Mouse (Mus musculus) kidney, postnatal 36 days (tissue): ENCODE data around the gene Dusp1.
A peak's percentile ranks its signal among the peaks of the same experiment; 100 is the strongest.

Experiments used
- DNase-seq, 2 experiments: peaks; one replicate each; pipeline ENCODE4 v3.0.0; 2021 to 2022; ENCODE audit warnings: mixed read lengths in 2 of 2

Dusp1 gene

DNA sequence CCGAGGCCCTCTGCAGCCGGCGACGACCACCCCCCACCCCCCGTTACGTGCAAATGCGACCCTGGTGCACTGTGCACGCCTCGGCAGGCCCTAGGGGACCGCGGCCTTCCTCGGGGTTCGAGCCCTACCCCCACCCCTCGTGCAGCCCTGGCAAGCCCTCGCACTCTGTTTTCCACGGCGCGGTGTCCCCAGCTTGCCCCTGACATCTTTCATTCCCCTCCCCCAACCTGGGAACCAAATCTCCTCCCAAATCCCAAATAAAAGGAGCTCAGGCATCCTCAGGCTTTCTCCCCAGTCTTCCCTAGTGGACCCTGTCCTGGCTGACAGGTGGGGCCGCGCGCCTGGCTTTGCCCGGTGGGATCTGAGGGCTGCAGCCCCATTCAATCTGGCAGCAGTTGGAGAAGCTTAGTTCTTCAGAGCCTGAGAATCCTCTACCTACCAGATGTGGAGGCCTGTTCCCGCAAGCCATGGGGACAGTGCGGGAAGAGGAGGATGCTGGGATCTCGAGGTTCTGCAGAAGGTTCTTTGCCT lies at the start of gene Dusp1:
Gene Dusp1, minus strand, starts transcription at position 478 of the 531 bp plus-strand sequence.
- no peak for DNase-seq

- DNase-seq = no peak
These were observed 49.4 kb upstream of the Dusp1 start for GRCm38 (mm10) chr17:26611328-26611727.

- DNase-seq = no peak
These were observed 47.9 kb upstream of the Dusp1 start for GRCm38 (mm10) chr17:26609820-26610219.

DNA sequence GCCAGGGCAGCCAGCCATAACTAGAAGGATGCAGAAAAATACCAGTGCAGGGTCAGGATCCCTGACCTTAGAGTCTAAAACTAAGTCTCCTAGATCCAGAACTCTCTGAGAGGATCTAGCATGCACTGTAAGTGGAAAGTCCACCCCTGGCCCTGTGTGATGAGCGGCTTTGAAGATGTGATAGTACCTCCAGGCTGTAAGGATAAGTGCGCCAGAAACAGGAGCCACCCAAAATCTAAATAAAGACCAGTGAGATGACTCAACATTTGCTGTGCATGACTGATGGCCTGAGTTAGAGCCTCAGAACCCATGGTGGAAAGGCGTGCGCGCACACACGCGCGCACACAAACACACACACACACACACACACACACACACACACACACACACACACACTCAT lies 46.9 kb upstream of the Dusp1 start:
- DNase-seq = no peak

DNA sequence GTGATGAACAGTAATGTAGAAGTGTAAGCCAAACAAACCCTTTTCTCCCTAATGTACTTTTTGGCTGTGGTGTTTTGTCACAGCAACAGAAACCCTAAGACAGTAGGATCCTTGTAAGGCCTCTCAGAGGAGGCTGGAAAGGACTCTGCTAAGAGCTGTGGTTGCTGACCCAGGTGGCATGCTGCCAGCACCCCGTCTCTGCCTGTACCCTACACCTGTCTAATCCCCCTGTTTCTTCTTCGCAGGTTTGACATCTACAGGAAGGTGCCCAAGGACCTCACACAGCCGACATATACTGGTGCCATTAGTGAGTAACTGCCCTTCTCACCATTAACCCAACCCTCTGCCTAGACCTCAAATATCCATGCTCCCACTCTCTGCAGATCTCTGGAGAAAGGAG lies 46.4 kb upstream of the Dusp1 start:
- no peak for DNase-seq

- DNase-seq = peak in 1 of 2 experiments; percentile 53
These were observed 44.6 kb upstream of the Dusp1 start for GRCm38 (mm10) chr17:26606516-26606915.

- DNase-seq = no peak
These were observed 43.7 kb upstream of the Dusp1 start for GRCm38 (mm10) chr17:26605636-26606035.

DNA sequence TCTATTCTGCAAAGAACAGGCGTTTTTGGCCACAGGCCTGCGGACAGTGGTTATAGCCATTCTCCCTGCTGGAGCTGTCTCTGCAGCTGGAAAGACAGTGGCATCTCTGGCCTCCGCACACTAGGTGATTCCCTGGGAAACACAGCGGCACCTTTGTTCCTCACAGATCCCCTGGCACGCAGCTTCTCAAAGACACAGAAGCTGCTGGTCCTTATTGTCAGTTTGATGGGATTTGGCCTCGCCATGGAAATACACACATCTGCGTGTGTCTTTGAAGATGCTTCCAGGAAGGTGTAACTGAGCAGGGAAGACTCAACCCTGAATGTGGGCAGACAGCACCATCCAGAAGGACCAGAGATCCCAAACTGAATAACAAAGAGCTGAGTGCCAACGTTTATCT lies 41.4 kb upstream of the Dusp1 start:
- DNase-seq = no peak

- DNase-seq = peak; percentile 89 to 91
These were observed 40.5 kb upstream of the Dusp1 start for GRCm38 (mm10) chr17:26602371-26602885.

GRCm38 (mm10) chr17:26601926-26602325 lies 40.0 kb upstream of the Dusp1 start:
- DNase-seq = no peak

- DNase-seq = no peak
These were observed 39.6 kb upstream of the Dusp1 start for GRCm38 (mm10) chr17:26601514-26601913.

- no peak for DNase-seq
These were observed 39.1 kb upstream of the Dusp1 start for GRCm38 (mm10) chr17:26600913-26601447.

GRCm38 (mm10) chr17:26598845-26599244 lies 36.9 kb upstream of the Dusp1 start:
- no peak for DNase-seq

GRCm38 (mm10) chr17:26596856-26597481 lies 35.0 kb upstream of the Dusp1 start:
- no peak for DNase-seq

- peak; percentile 77 to 82 for DNase-seq
These were observed 34.3 kb upstream of the Dusp1 start for GRCm38 (mm10) chr17:26596168-26596658.

DNA sequence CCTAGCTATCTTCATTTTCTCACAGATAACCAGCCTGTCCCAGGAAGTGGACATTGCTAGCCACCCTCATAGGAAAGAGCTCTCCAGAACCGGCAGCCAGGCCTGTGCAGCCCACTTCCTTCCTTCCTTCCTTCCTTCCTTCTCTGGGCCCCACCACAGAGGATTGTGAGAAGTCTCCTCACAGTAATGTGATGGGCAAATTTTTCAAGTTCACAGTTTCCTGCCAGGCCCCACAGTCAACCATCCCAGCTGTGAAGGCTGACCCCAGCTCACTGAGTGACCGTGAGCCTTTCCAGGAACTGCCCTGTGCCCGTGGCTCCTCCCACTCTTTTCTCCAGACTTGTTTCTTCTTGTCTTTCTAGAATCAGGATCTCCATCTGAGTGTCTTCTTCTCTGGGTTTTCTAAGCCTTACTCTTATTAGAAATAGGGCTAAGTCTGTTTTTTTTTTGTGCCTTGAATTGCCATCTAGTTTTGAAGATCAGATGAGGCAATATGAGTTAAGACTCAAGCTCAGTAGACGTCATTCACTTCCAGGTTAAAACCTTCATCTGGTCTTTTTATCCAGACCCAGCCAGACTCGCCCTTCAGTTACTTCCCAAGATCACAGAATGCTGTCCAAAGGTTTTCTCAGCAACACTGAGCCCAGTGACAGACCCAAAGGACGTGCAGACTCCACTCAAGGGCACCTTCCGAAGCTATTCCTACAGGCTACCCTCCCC lies 33.7 kb upstream of the Dusp1 start:
- peak; percentile 42 to 57 for DNase-seq

DNA sequence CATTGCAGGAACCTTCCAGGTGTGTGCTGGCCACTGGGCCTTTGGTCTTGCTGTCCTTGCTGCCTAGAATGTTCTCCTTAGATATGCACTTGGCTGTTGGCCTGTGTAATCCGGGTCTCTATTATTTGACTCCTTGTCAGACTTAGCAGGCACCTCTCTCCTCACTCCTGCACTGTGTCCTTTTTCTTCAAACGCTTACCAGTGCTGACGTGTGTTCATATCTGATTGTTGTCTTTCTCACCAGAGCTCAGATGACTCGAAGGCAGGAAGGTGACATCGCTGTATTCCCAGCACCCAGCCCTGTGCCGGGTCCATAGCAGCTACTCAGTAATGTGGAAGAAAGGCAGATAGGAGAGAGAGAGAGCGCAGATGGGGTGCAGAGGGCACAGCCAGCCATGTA lies 33.0 kb upstream of the Dusp1 start:
- DNase-seq = no peak

DNA sequence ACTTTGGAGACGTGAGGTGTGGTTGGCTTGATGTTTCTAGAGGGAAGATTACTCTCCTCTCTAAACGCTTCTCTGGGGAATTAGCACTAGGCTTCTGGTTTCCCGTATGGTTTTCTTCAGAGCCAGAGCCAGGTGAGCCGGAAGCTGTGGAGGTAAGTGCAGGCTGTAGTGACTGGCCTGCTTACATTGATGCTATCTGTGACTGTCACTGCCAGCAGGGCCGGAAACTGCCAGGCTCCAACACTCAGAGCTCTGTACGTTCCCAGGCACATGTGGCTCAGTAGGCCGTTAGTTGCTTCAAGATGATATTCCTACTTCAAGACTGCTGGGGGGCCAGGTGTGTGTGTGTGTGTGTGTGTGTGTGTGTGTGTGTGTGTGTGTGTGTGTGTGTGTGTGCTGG lies 32.2 kb upstream of the Dusp1 start:
- DNase-seq = no peak

- no peak for DNase-seq
These were observed 31.3 kb upstream of the Dusp1 start for GRCm38 (mm10) chr17:26593199-26593598.

DNA sequence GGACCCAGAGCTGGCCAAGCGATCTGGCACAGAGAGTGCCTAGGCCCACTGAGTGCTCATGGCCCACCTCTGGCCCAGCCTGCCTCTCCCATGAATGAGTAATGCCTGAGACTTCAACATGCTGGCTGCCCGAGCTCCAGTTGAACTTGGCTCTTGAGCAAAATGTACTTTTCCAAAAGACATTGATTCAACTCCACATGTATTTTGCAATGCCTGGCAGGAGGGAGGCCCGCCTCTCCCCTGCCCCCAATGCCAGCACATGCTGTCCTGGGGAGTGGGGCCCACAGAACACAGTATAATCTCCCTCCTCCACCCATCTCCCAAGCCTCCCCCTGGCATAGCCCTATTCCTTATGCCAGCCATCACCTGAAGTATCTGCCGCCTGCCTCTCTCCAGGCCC lies 30.6 kb upstream of the Dusp1 start:
- DNase-seq = no peak

DNA sequence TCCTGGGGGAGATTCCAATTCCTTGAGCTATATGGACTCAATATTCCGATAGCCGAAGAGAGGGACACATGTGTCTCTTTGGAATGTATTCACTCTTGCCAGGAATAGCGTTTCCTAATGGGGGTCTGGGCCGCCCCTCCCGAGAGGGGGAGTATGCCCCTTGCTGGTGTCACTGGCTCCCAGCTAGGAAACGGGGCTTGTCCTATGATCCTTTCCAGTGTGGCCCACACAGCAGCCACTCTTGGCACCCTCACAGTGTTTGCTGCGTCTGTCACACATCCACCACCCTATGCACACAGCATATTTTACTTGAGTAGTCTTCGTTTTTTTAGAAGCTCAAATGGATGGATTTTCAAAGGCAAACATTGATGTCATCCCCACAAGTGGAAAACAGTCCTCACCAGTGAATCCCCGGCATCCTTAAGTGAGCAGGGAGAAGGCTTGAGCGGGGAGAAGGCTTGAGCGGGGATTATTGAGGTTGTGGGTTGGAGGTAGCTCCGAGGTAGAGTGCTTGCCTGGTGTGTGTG lies 26.1 kb upstream of the Dusp1 start:
- DNase-seq = no peak

DNA sequence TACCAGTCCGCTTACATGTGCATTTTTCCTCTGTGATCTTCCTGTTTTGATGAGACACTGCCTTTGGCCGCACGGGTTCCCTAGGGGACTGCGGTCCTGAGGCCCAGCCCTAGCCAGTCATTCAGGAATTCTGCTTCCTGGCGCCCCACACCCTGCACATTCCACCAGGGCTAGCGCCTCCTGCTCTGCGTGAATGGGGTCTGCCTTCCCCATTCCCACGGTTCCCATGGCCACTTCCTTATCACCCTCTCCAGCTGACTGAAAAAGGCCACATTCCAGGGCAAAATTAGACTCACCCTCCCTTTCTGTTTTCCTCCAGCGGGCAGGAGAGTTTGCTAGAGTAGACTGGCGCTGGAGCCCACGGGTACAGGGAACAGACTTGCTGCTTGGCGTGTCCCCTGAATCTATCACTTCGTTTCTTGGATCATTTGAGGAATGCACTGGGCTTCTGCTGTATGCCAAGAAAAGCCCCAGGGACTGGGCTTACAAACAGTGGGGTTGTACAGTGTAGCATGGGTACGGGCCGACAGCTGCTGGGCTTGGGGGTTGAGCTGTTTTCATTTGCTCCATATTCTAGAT lies 22.7 kb upstream of the Dusp1 start:
- peak; percentile 83 to 91 for DNase-seq

DNA sequence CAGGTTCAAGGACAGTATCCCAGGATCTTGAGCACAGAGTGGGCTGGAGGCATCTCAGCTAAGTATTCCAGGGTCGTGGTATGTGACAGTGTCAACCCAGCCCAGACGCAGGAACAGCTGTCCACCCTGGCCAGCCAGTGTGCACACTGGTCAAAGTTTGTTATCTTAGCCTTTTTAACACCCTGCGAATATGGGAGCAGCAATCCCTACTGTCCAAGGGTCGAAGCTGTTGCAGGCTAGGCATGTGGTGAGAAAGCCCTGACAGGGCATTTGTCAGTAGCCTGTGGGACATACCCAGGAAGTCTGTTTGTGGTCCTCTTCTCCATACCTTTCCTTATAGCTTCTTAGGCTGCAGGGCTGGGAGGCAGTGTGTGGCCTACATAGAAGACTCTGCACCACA lies 22.1 kb upstream of the Dusp1 start:
- peak; percentile 57 to 80 for DNase-seq
